Mouse (Mus musculus) small intestine, adult 2 months (tissue): ENCODE measurements around the gene Ciao2b.

Source experiments
- CTCF ChIP-seq: fragments of 200-500 bp; IDR thresholded peaks from 2 replicates; pipeline ENCODE4 v1.5.1; 2012; ENCODE audit warnings: low read depth, mild to moderate bottlenecking, control low read depth, inconsistent platforms, low read length, moderate library complexity, mixed read lengths; ENCODE audit not compliant: insufficient replicate concordance, insufficient read length; ENCODE audit errors: extremely low read depth
- POLR2A ChIP-seq: fragments of 200-500 bp; IDR thresholded peaks from 2 replicates; pipeline ENCODE4 v1.6.1; 2012; ENCODE audit warnings: low read depth, mild to moderate bottlenecking, control low read depth, inconsistent platforms, low read length, moderate library complexity

DNA sequence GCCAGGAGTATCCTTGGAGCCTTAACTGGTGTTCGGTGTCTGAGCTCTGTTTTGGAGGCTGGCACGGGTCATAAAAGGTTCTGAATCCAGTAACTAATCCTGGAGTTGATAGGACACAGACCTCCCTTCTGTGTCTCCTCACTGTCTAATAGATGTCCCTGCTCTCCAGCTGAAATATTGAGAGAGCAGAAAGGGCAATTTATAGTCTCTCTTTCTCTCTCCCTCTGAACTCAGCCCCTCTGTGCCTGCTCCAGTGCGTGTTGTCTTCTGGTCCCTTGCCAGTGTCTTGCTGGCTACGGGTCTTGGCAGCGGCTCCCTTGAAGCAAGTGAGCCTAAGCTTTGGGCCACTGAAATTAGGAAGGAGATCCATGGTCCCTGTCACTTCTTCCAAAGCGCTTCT, 44.1 kb downstream of the Ciao2b start:
- TF ChIP-seq CTCF (no peak), POLR2A (no peak)
